Mouse (Mus musculus): Measurements from ENCODE around the gene Hivep3.
A peak's percentile ranks its signal among the peaks of the same experiment; 100 is the strongest.

Gene Hivep3

GRCm38 (mm10) chr4:119733184-119733880, at the start of gene Hivep3:
Gene Hivep3, plus strand, starts transcription at chr4:119733784.
- peak; percentile 97 to 99 for DNase-seq (ENCODE audit: low spot score in 2 of 2)

GRCm38 (mm10) chr4:119685746-119686145, 47.8 kb upstream of the Hivep3 start:
- DNase-seq (ENCODE audit: low spot score in 2 of 2) = no peak

GRCm38 (mm10) chr4:119698339-119698738, 35.2 kb upstream of the Hivep3 start:
- DNase-seq (ENCODE audit: low spot score in 2 of 2) = no peak

GRCm38 (mm10) chr4:119701269-119701954, 32.2 kb upstream of the Hivep3 start:
- DNase-seq (ENCODE audit: low spot score in 2 of 2) = no peak

- no peak for DNase-seq (ENCODE audit: low spot score in 2 of 2)
Observed at GRCm38 (mm10) chr4:119703965-119704364, 29.6 kb upstream of the Hivep3 start.

GRCm38 (mm10) chr4:119707326-119707725, 26.3 kb upstream of the Hivep3 start:
- no peak for DNase-seq (ENCODE audit: low spot score in 2 of 2)

- no peak for DNase-seq (ENCODE audit: low spot score in 2 of 2)
Observed at GRCm38 (mm10) chr4:119707751-119708150, 25.8 kb upstream of the Hivep3 start.

GRCm38 (mm10) chr4:119710208-119710607, 23.4 kb upstream of the Hivep3 start:
- no peak for DNase-seq (ENCODE audit: low spot score in 2 of 2)

- peak; percentile 38 to 44 for DNase-seq (ENCODE audit: low spot score in 2 of 2)
Observed at GRCm38 (mm10) chr4:119717443-119717842, 16.1 kb upstream of the Hivep3 start.

GRCm38 (mm10) chr4:119721531-119721930, 12.1 kb upstream of the Hivep3 start:
- no peak for DNase-seq (ENCODE audit: low spot score in 2 of 2)

- DNase-seq (ENCODE audit: low spot score in 2 of 2) = no peak
Observed at GRCm38 (mm10) chr4:119726074-119726473, 7.5 kb upstream of the Hivep3 start.

GRCm38 (mm10) chr4:119727871-119728270, 5.7 kb upstream of the Hivep3 start:
- DNase-seq (ENCODE audit: low spot score in 2 of 2) = no peak

- DNase-seq (ENCODE audit: low spot score in 2 of 2) = peak; percentile 37 to 47
Observed at GRCm38 (mm10) chr4:119733942-119734341, 358 bp downstream of the Hivep3 start.

- no peak for DNase-seq (ENCODE audit: low spot score in 2 of 2)
Observed at GRCm38 (mm10) chr4:119734352-119734751, 768 bp downstream of the Hivep3 start.

GRCm38 (mm10) chr4:119738641-119739040, 5.1 kb downstream of the Hivep3 start:
- no peak for DNase-seq (ENCODE audit: low spot score in 2 of 2)

- DNase-seq (ENCODE audit: low spot score in 2 of 2) = no peak
Observed at GRCm38 (mm10) chr4:119739301-119740062, 5.9 kb downstream of the Hivep3 start.

GRCm38 (mm10) chr4:119748341-119748740, 14.8 kb downstream of the Hivep3 start:
- no peak for DNase-seq (ENCODE audit: low spot score in 2 of 2)

- DNase-seq (ENCODE audit: low spot score in 2 of 2) = no peak
Observed at GRCm38 (mm10) chr4:119750157-119750556, 16.6 kb downstream of the Hivep3 start.

- no peak for DNase-seq (ENCODE audit: low spot score in 2 of 2)
Observed at GRCm38 (mm10) chr4:119750681-119751211, 17.2 kb downstream of the Hivep3 start.

GRCm38 (mm10) chr4:119751408-119752006, 17.9 kb downstream of the Hivep3 start:
- no peak for DNase-seq (ENCODE audit: low spot score in 2 of 2)

GRCm38 (mm10) chr4:119759574-119760233, 26.1 kb downstream of the Hivep3 start:
- DNase-seq (ENCODE audit: low spot score in 2 of 2) = peak in 1 of 2 experiments; percentile 37

Measured in frontal cortex, postnatal 10 days (tissue).